Mouse (Mus musculus): ENCODE measurements around the gene Rapsn. TPM values are rescaled to one million over a fixed set of nuclear protein-coding genes. Genes with fewer than 3 reads are reported as not detected.

Rapsn gene
- polyA plus RNA-seq, 1 experiment from 2014 or later, result 4.8 TPM

DNA sequence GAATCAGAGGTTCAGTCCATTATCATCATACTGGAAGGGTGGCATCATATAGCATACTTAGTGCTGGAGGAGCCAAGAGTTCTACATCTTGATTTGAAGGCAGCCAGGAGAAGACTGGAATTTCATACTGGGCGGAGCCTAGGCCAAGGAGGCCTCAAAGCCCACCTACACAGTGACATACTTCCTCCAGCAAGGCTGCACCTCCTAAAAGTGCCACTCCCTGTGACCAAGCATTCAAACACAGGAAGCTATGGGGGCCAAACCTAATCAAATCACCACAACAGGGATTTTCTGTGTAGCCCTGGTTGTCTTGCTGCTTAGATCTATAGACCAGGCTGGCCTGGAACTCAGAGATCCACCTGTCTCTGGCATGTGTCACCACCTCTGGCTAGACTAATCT, 11.5 kb upstream of the Rapsn start:
- Histone ChIP-seq H3K9me3 (replicated peaks; ENCODE audit: control insufficient read depth, low read length) (no peaks in the 10 kb centered on the region), H3K36me3 (ENCODE audit: control insufficient read depth, insufficient read depth, low read length) (no peaks in the 10 kb centered on the region), H3K27ac (ENCODE audit: low read length) (no peak overlapping the region), H3K4me3 (replicated peaks; ENCODE audit: low read length) (no peak overlapping the region), H3K4me2 (ENCODE audit: low read depth, low read length) (no peak overlapping the region), H3K4me1 (ENCODE audit: control insufficient read depth, insufficient read depth, low read length) (no peaks in the 10 kb centered on the region), H3K9ac (ENCODE audit: low read length) (no peak overlapping the region), H3K27me3 (ENCODE audit: control insufficient read depth, insufficient read depth, low read length) (no peaks in the 10 kb centered on the region)
- 92% methylated on average over 1 of the region's 1 CpGs for WGBS
- ATAC-seq (ENCODE audit: insufficient read depth, low FRiP score), result no peak

DNA sequence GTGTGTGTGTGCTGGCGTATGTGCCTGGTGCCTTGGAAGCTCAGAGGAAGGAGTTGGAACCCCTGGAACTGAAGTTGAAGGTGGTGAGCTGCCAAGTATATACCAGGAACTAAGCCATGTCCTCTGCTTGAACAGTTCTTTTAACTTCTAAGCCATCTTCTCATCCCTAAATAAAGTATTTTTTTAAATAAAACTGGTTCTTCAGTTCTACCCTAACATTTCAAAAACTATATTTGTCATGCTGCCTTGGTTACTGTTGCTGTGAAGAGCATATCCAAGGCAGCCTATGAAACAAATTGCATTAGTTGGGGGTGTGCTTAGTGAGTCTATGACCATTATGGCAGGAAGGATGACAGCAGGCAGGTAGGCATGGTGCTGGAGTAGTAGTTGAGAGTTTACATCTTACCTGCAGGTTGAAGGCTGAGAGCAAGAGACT, 10.3 kb upstream of the Rapsn start:
- no peaks in the 10 kb centered on the region for H3K4me1 ChIP-seq (ENCODE audit: control insufficient read depth, insufficient read depth, low read length)
- H3K27ac ChIP-seq (ENCODE audit: low read length), result no peak overlapping the region
- H3K4me2 ChIP-seq (ENCODE audit: low read depth, low read length), result no peak overlapping the region
- no peak for ATAC-seq (ENCODE audit: insufficient read depth, low FRiP score)
- H3K27me3 ChIP-seq (ENCODE audit: control insufficient read depth, insufficient read depth, low read length), result no peaks in the 10 kb centered on the region
- no peaks in the 10 kb centered on the region for H3K36me3 ChIP-seq (ENCODE audit: control insufficient read depth, insufficient read depth, low read length)
- WGBS, result 93% methylated on average over 1 of the region's 1 CpGs
- H3K9ac ChIP-seq (ENCODE audit: low read length), result no peak overlapping the region
- H3K4me3 ChIP-seq (replicated peaks; ENCODE audit: low read length), result no peak overlapping the region
- no peaks in the 10 kb centered on the region for H3K9me3 ChIP-seq (replicated peaks; ENCODE audit: control insufficient read depth, low read length)

DNA sequence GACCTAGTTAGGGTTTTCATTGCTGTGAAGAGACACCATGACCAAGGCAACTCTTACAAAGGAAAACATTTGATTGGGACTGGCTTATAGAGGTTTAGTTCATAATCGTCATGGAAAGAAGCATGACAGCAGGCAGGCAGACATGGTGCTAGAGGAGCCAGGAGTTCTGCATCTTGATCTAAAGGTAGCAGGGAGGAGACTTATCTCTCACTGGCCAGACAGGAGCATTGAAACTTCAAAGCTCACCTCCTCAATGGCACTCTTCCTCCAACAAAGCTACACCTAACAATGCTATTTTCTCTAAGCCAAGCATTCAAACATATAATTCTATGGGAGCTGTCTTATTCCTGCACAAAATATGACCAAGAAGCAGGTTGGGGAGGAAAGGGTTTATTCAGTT, 8.9 kb upstream of the Rapsn start:
- Histone ChIP-seq H3K4me3 (replicated peaks; ENCODE audit: low read length) (no peak overlapping the region), H3K4me2 (ENCODE audit: low read depth, low read length) (no peak overlapping the region), H3K36me3 (ENCODE audit: control insufficient read depth, insufficient read depth, low read length) (no peaks in the 10 kb centered on the region), H3K9me3 (replicated peaks; ENCODE audit: control insufficient read depth, low read length) (no peaks in the 10 kb centered on the region), H3K27ac (ENCODE audit: low read length) (no peak overlapping the region), H3K9ac (ENCODE audit: low read length) (no peak overlapping the region), H3K4me1 (ENCODE audit: control insufficient read depth, insufficient read depth, low read length) (no peaks in the 10 kb centered on the region), H3K27me3 (ENCODE audit: control insufficient read depth, insufficient read depth, low read length) (no peaks in the 10 kb centered on the region)
- 81% methylated on average over 1 of the region's 1 CpGs for WGBS
- ATAC-seq (ENCODE audit: insufficient read depth, low FRiP score), result no peak

DNA sequence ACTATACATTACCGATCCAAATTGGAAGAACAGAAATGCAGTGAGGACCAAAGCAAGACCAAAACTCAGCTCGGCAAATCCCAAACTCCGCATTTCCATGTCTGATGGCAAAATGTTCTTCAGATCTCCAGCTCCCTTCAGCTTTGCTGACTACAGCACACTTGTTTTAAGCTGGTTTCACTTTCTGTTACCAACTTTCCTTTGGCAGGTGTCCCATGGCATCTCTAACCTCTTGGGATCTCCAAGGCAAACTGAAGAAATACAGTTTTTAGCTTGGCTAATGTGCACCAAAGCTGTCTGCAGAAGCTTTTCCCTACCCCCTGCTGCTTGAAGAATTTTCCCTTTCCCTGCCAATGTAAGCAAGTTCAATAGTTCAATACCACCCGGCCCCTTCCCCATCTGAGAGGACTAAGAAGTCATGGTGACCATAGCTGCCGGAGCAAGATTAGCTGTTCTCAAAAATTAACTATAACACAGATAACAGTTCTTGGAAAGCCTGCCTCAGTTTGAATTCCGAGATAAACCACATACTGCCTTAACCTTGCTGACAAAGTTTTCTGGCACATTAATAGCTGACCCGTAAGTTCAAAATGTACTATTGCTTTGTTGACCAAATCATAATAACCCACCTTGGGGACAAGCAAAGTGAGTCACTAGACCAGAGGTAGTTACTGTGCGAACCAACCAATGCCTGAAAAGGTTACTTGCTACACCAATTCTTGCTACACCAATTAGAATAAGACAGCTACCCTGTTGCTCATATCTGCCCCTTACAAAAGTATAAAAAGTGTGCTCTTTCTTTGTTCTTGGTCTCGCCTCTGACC, 7.8 kb upstream of the Rapsn start:
- no peak for ATAC-seq (ENCODE audit: insufficient read depth, low FRiP score)
- no peaks in the 10 kb centered on the region for H3K9me3 ChIP-seq (replicated peaks; ENCODE audit: control insufficient read depth, low read length)
- no peaks in the 10 kb centered on the region for H3K36me3 ChIP-seq (ENCODE audit: control insufficient read depth, insufficient read depth, low read length)
- H3K27ac ChIP-seq (ENCODE audit: low read length), result no peak overlapping the region
- no peak overlapping the region for H3K9ac ChIP-seq (ENCODE audit: low read length)
- H3K4me1 ChIP-seq (ENCODE audit: control insufficient read depth, insufficient read depth, low read length), result no peaks in the 10 kb centered on the region
- 78% methylated on average over 9 of the region's 9 CpGs for WGBS
- no peaks in the 10 kb centered on the region for H3K27me3 ChIP-seq (ENCODE audit: control insufficient read depth, insufficient read depth, low read length)
- H3K4me2 ChIP-seq (ENCODE audit: low read depth, low read length), result no peak overlapping the region
- no peak overlapping the region for H3K4me3 ChIP-seq (replicated peaks; ENCODE audit: low read length)

DNA sequence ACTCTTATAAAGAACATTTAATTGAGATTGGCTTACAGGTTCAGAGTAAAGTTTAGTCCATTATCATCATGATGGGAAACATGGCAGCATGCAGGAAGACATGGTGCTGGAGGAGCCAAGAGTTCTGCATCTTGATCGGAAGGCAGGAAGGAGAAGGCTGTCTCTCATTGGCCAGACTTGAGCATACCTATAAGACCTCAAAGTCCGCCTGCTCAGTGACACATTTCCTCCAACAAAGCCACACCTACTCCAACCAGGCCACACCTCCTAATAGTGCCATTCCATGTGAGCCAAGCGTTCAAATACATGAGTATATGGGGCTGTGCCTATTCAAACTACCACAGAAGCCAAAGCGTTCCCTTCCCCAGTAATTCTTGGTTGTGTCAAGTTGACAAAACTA, 4.2 kb upstream of the Rapsn start:
- H3K36me3 ChIP-seq (ENCODE audit: control insufficient read depth, insufficient read depth, low read length), result no peaks in the 10 kb centered on the region
- 88% methylated on average over 4 of the region's 4 CpGs for WGBS
- ATAC-seq (ENCODE audit: insufficient read depth, low FRiP score), result no peak
- H3K4me2 ChIP-seq (ENCODE audit: low read depth, low read length), result no peak overlapping the region
- no peak overlapping the region for H3K4me3 ChIP-seq (replicated peaks; ENCODE audit: low read length)
- H3K9me3 ChIP-seq (replicated peaks; ENCODE audit: control insufficient read depth, low read length), result no peaks in the 10 kb centered on the region
- no peak overlapping the region for H3K27ac ChIP-seq (ENCODE audit: low read length)
- H3K27me3 ChIP-seq (ENCODE audit: control insufficient read depth, insufficient read depth, low read length), result no peaks in the 10 kb centered on the region
- no peak overlapping the region for H3K9ac ChIP-seq (ENCODE audit: low read length)
- H3K4me1 ChIP-seq (ENCODE audit: control insufficient read depth, insufficient read depth, low read length), result no peaks in the 10 kb centered on the region

DNA sequence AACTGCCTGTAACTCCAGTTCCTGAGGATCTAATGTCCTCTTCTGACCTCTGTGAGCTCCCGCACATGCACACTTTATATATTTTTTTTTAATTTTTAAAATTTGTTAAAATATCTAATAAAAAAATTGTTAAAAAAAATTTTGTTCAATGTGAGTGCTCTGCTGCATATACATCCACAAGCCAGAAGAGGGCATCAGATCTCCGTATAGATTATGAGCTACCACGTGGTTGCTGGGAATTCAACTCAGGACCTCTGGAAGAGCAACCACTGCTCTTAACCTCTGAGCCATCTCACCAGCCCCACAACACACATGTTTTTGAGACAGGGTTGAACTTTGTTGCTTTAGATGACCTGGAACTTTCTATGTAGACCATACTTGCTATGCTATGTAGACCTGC, 2.4 kb upstream of the Rapsn start:
- Histone ChIP-seq H3K4me1 (ENCODE audit: control insufficient read depth, insufficient read depth, low read length) (no peaks in the 10 kb centered on the region), H3K9me3 (replicated peaks; ENCODE audit: control insufficient read depth, low read length) (no peaks in the 10 kb centered on the region), H3K36me3 (ENCODE audit: control insufficient read depth, insufficient read depth, low read length) (no peaks in the 10 kb centered on the region), H3K4me3 (replicated peaks; ENCODE audit: low read length) (no peak overlapping the region), H3K27ac (ENCODE audit: low read length) (no peak overlapping the region), H3K4me2 (ENCODE audit: low read depth, low read length) (no peak overlapping the region), H3K9ac (ENCODE audit: low read length) (no peak overlapping the region), H3K27me3 (ENCODE audit: control insufficient read depth, insufficient read depth, low read length) (no peaks in the 10 kb centered on the region)
- ATAC-seq (ENCODE audit: insufficient read depth, low FRiP score), result no peak
- 22% methylated on average over 3 of the region's 3 CpGs for WGBS

DNA sequence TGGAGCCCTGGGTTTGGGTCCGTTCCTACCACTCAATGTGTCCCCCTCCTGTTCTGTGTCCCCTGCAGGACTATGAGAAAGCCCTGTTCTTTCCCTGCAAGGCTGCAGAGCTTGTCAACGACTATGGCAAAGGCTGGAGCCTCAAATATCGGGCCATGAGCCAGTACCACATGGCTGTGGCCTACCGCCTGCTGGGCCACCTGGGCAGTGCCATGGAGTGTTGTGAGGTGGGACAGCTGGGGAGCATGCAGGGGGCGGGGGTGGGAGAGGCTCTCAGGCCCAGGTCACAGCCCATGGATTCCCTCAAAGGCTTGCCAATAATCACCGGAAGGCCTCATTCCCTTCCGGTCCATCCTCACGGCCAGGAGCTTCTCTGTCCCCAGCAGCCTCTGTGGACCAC, 6.4 kb downstream of the Rapsn start:
- Histone ChIP-seq H3K9me3 (replicated peaks; ENCODE audit: control insufficient read depth, low read length) (no peaks in the 10 kb centered on the region), H3K9ac (ENCODE audit: low read length) (no peak overlapping the region), H3K36me3 (ENCODE audit: control insufficient read depth, insufficient read depth, low read length) (no peaks in the 10 kb centered on the region), H3K4me2 (ENCODE audit: low read depth, low read length) (no peak overlapping the region), H3K27me3 (ENCODE audit: control insufficient read depth, insufficient read depth, low read length) (no peaks in the 10 kb centered on the region), H3K4me1 (ENCODE audit: control insufficient read depth, insufficient read depth, low read length) (no peaks in the 10 kb centered on the region), H3K4me3 (replicated peaks; ENCODE audit: low read length) (no peak overlapping the region), H3K27ac (ENCODE audit: low read length) (no peak overlapping the region)
- ATAC-seq (ENCODE audit: insufficient read depth, low FRiP score), result no peak
- 79% methylated on average over 8 of the region's 8 CpGs for WGBS

DNA sequence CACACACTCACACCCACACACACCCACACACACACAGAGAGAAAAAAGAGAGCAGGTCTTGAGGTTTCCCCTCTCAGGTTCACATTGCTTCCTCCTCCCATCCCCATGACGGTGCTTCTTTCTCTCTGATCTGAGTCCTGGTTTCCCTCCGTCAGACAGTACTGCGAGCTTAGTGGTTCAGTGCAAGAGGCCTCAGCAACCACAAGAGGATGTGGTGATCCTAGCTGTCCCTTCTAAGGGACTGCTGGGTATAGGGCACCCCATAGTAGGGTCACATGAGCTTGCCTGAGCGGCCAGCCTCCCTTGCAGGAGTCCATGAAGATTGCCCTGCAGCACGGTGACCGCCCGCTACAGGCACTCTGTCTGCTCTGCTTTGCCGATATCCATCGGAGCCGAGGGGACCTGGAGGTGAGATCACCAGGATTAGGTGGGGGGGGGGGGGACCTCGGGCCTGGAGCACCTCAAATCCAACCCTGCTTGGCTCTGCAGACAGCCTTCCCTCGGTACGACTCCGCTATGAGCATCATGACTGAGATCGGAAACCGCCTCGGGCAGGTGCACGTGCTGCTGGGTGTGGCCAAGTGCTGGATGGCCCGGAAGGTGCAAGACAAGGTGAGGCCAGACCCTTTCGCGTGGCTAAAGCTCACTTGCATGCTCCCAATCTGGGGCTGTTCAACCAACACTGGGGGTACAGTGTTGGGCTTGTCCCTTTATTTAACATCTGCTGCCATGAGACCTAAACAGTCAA, 7.4 kb downstream of the Rapsn start:
- Histone ChIP-seq H3K36me3 (ENCODE audit: control insufficient read depth, insufficient read depth, low read length) (no peaks in the 10 kb centered on the region), H3K27ac (ENCODE audit: low read length) (no peak overlapping the region), H3K4me3 (replicated peaks; ENCODE audit: low read length) (no peak overlapping the region), H3K4me2 (ENCODE audit: low read depth, low read length) (no peak overlapping the region), H3K27me3 (ENCODE audit: control insufficient read depth, insufficient read depth, low read length) (no peaks in the 10 kb centered on the region), H3K9me3 (replicated peaks; ENCODE audit: control insufficient read depth, low read length) (no peaks in the 10 kb centered on the region), H3K4me1 (ENCODE audit: control insufficient read depth, insufficient read depth, low read length) (no peaks in the 10 kb centered on the region), H3K9ac (ENCODE audit: low read length) (no peak overlapping the region)
- ATAC-seq (ENCODE audit: insufficient read depth, low FRiP score), result no peak
- WGBS, result 61% methylated on average over 21 of the region's 21 CpGs

DNA sequence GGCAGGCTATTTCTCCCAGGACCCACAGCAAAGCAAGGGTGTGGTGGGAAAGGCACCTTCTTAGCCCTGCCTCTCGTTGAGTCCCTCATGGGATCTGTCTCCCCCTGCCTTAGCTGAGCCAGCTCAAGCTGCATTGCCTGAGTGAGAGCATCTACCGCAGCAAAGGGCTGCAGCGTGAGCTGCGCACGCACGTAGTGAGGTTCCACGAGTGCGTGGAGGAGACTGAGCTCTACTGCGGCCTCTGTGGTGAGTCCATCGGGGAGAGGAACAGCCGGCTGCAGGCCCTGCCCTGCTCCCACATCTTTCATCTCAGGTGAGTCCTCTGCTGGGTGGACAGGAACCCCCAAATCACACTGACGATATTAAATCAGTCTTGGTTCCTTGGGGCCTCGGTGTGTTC, 9.3 kb downstream of the Rapsn start:
- H3K4me1 ChIP-seq (ENCODE audit: control insufficient read depth, insufficient read depth, low read length), result no peaks in the 10 kb centered on the region
- no peaks in the 10 kb centered on the region for H3K27me3 ChIP-seq (ENCODE audit: control insufficient read depth, insufficient read depth, low read length)
- H3K4me3 ChIP-seq (replicated peaks; ENCODE audit: low read length), result no peak overlapping the region
- 71% methylated on average over 13 of the region's 13 CpGs for WGBS
- H3K36me3 ChIP-seq (ENCODE audit: control insufficient read depth, insufficient read depth, low read length), result no peaks in the 10 kb centered on the region
- no peak overlapping the region for H3K27ac ChIP-seq (ENCODE audit: low read length)
- no peak for ATAC-seq (ENCODE audit: insufficient read depth, low FRiP score)
- no peak overlapping the region for H3K4me2 ChIP-seq (ENCODE audit: low read depth, low read length)
- no peak overlapping the region for H3K9ac ChIP-seq (ENCODE audit: low read length)
- H3K9me3 ChIP-seq (replicated peaks; ENCODE audit: control insufficient read depth, low read length), result no peaks in the 10 kb centered on the region

All from stomach, embryonic 16.5 days (tissue).